Mouse (Mus musculus): ENCODE measurements around the gene Thoc5.

- no peak for TF ChIP-seq REST (IDR thresholded peaks at IDR 0.05; ENCODE audit: insufficient read depth, insufficient read length)
- no peak for TF ChIP-seq MYOG (IDR thresholded peaks at IDR 0.05; ENCODE audit: control insufficient read depth in 1 of 3, insufficient read depth in 1 of 3, insufficient read length in 2 of 3, low read depth in 2 of 3)
- no peak for TF ChIP-seq POLR2AphosphoS2 (IDR thresholded peaks at IDR 0.05; ENCODE audit: insufficient read length, low read depth)
- no peak for TF ChIP-seq POLR2A (IDR thresholded peaks at IDR 0.05; ENCODE audit: insufficient read length, low read depth)
- TF ChIP-seq MAX (IDR thresholded peaks at IDR 0.05; ENCODE audit: low read depth) = no peak
Observed at GRCm38 (mm10) chr11:4963099-4963808, 68.1 kb downstream of the Thoc5 start.

All from myocyte (in vitro differentiated cells).